In genomic region chr2:91944170-91944950, GRCm38 (mm10) we compare ENCODE assay signal across 8 mouse cellular contexts. TPM values are rescaled to one million over a fixed set of nuclear protein-coding genes. Genes with fewer than 3 reads are reported as not detected.
A peak's percentile ranks its signal among the peaks of the same experiment; 100 is the strongest.
DNase-seq lines count a peak whose midpoint lies in the region; ATAC-seq lines count a peak whose summit lies in the region.

No protein-coding gene starts in this region.

- no peaks in the 10 kb centered on the region for H3K27me3 ChIP-seq in embryonic facial prominence, embryonic 11.5 days (ENCODE audit: control insufficient read depth, insufficient read depth, low read length)
- H3K27me3 ChIP-seq in heart, embryonic 10.5 days (ENCODE audit: insufficient read depth, poor library complexity, severe bottlenecking), result no peaks in the 10 kb centered on the region
- H3K27me3 ChIP-seq in kidney, embryonic 14.5 days (ENCODE audit: control insufficient read depth, insufficient read depth, low read length), result no peaks in the 10 kb centered on the region
- H3K27me3 ChIP-seq in liver, embryonic 15.5 days, result no peaks in the 10 kb centered on the region
- no peaks in the 10 kb centered on the region for H3K27me3 ChIP-seq in stomach, embryonic 15.5 days (replicated peaks)

- no peak overlapping the region for H3K4me2 ChIP-seq in embryonic facial prominence, embryonic 11.5 days (ENCODE audit: low read depth, low read length)
- H3K4me2 ChIP-seq in kidney, embryonic 14.5 days (replicated peaks; ENCODE audit: low read depth, low read length), result no peak overlapping the region
- peak overlapping the region; percentile 29 for H3K4me2 ChIP-seq in liver, embryonic 15.5 days
- no peak overlapping the region for H3K4me2 ChIP-seq in stomach, embryonic 15.5 days

- DNase-seq in B cell, adult 2 months, result peak; percentile 89
- peak; percentile 88 for DNase-seq in adrenal gland, postnatal 10 days
- peak; percentile 79 for DNase-seq in embryonic facial prominence, embryonic 11.5 days (ENCODE audit: low spot score)
- no peak for DNase-seq in heart, embryonic 10.5 days (ENCODE audit: low spot score)
- DNase-seq in neural tube, embryonic 10.5 days (ENCODE audit: extremely low spot score, low spot score), result peak; percentile 79

- no peaks in the 10 kb centered on the region; the same call in 1 of the 2 replicates for H3K36me3 ChIP-seq in embryonic facial prominence, embryonic 11.5 days (replicated peaks; ENCODE audit: control insufficient read depth, insufficient read depth, low read depth, low read length)
- peaks cover 56% of the 10 kb centered on the region for H3K36me3 ChIP-seq in heart, embryonic 10.5 days
- peaks cover 24% of the 10 kb centered on the region for H3K36me3 ChIP-seq in kidney, embryonic 14.5 days (ENCODE audit: control insufficient read depth, insufficient read depth, low read length)
- H3K36me3 ChIP-seq in liver, embryonic 15.5 days (replicated peaks), result peaks cover 58% of the 10 kb centered on the region
- peaks cover 17% of the 10 kb centered on the region for H3K36me3 ChIP-seq in stomach, embryonic 15.5 days

- no peak overlapping the region for H3K27ac ChIP-seq in embryonic facial prominence, embryonic 11.5 days (replicated peaks; ENCODE audit: low read depth, low read length)
- H3K27ac ChIP-seq in heart, embryonic 10.5 days, result peak overlapping the region; percentile 69
- 0 out of 2 replicates have a peak overlapping the region, but pooled peaks have one; percentile 11 for H3K27ac ChIP-seq in kidney, embryonic 14.5 days (ENCODE audit: low read depth, low read length)
- H3K27ac ChIP-seq in liver, embryonic 15.5 days (replicated peaks), result peak overlapping the region; percentile 64
- H3K27ac ChIP-seq in stomach, embryonic 15.5 days, result peak overlapping the region; percentile 31; the same call in 1 of the 2 replicates

- no peak overlapping the region for H3K4me3 ChIP-seq in embryonic facial prominence, embryonic 11.5 days (ENCODE audit: low read depth, low read length)
- 0 out of 2 replicates have a peak overlapping the region, but pooled peaks have one; percentile 0 for H3K4me3 ChIP-seq in heart, embryonic 10.5 days
- no peak overlapping the region for H3K4me3 ChIP-seq in kidney, embryonic 14.5 days (ENCODE audit: low read length)
- H3K4me3 ChIP-seq in liver, embryonic 15.5 days (replicated peaks), result no peak overlapping the region
- H3K4me3 ChIP-seq in stomach, embryonic 15.5 days (replicated peaks), result no peak overlapping the region

- peaks cover 5% of the 10 kb centered on the region; the same call in 1 of the 2 replicates for H3K4me1 ChIP-seq in embryonic facial prominence, embryonic 11.5 days (ENCODE audit: control insufficient read depth, insufficient read depth, low read length)
- peaks cover 76% of the 10 kb centered on the region for H3K4me1 ChIP-seq in heart, embryonic 10.5 days
- peaks cover 22% of the 10 kb centered on the region for H3K4me1 ChIP-seq in kidney, embryonic 14.5 days (ENCODE audit: control insufficient read depth, insufficient read depth, low read length)
- peaks cover 56% of the 10 kb centered on the region for H3K4me1 ChIP-seq in liver, embryonic 15.5 days (replicated peaks)
- H3K4me1 ChIP-seq in stomach, embryonic 15.5 days, result peaks cover 31% of the 10 kb centered on the region

- H3K9me3 ChIP-seq in embryonic facial prominence, embryonic 11.5 days (replicated peaks; ENCODE audit: control insufficient read depth, low read length), result no peaks in the 10 kb centered on the region
- no peaks in the 10 kb centered on the region for H3K9me3 ChIP-seq in heart, embryonic 10.5 days
- H3K9me3 ChIP-seq in kidney, embryonic 14.5 days (ENCODE audit: control insufficient read depth, low read length), result no peaks in the 10 kb centered on the region
- no peaks in the 10 kb centered on the region for H3K9me3 ChIP-seq in liver, embryonic 15.5 days (replicated peaks)
- no peaks in the 10 kb centered on the region for H3K9me3 ChIP-seq in stomach, embryonic 15.5 days

- peak; percentile 73 for ATAC-seq in embryonic facial prominence, embryonic 11.5 days (replicated peaks; ENCODE audit: insufficient number of reproducible peaks, low FRiP score, low TSS enrichment, low read depth)
- peak; percentile 71 for ATAC-seq in kidney, embryonic 14.5 days (ENCODE audit: low FRiP score, low TSS enrichment)
- ATAC-seq in liver, embryonic 15.5 days (ENCODE audit: insufficient read depth), result peak; percentile 25
- ATAC-seq in stomach, embryonic 15.5 days (ENCODE audit: insufficient read depth, low FRiP score, low read depth), result peak; percentile 61

- H3K9ac ChIP-seq in embryonic facial prominence, embryonic 11.5 days (replicated peaks; ENCODE audit: low read length), result no peak overlapping the region
- no peak overlapping the region; the same call in 1 of the 2 replicates for H3K9ac ChIP-seq in kidney, embryonic 14.5 days (ENCODE audit: low read depth, low read length)
- H3K9ac ChIP-seq in liver, embryonic 15.5 days, result peak overlapping the region; percentile 27; the same call in 1 of the 2 replicates
- H3K9ac ChIP-seq in stomach, embryonic 15.5 days, result no peak overlapping the region

- 41% methylated on average over 13 of the region's 13 CpGs for WGBS in embryonic facial prominence, embryonic 11.5 days
- 39% methylated on average over 13 of the region's 13 CpGs for WGBS in heart, embryonic 10.5 days
- 39% methylated on average over 13 of the region's 13 CpGs for WGBS in kidney, embryonic 14.5 days
- 38% methylated on average over 13 of the region's 13 CpGs for WGBS in liver, embryonic 15.5 days (ENCODE audit: insufficient replicate concordance)
- WGBS in stomach, embryonic 15.5 days, result 44% methylated on average over 13 of the region's 13 CpGs

RNA-seq across cellular contexts. Expression of gene Gm9821, which starts 1.1 kb away (rescaled TPM):
- total RNA-seq in adrenal gland, postnatal 10 days (2021), result not detected
- polyA plus RNA-seq in embryonic facial prominence, embryonic 11.5 days (2014; fragmentation: Nextera tagmentation; extraction: Ambion mirVana), result 0.28 TPM in 1 of 2 replicates, not detected in the other
- 1.9 and 3.0 TPM in 2 replicates for polyA plus RNA-seq in heart, embryonic 10.5 days (2016; fragmentation: Nextera tagmentation; extraction: Ambion mirVana)
- 0.31 and 0.49 TPM in 2 replicates for polyA plus RNA-seq in kidney, embryonic 14.5 days (2014; fragmentation: Nextera tagmentation; extraction: Ambion mirVana)
- polyA plus RNA-seq in liver, embryonic 15.5 days (2015; fragmentation: Nextera tagmentation; extraction: Ambion mirVana), result 0.89 and 1.1 TPM in 2 replicates
- polyA plus RNA-seq in stomach, embryonic 15.5 days (2015; fragmentation: Nextera tagmentation; extraction: Ambion mirVana), result 0.66 and 0.71 TPM in 2 replicates

RNA-seq across cellular contexts. Expression of gene Mdk, which starts 12.3 kb away (rescaled TPM):
- 10 to 100 TPM; 30.8 to 36.7 TPM for total RNA-seq in adrenal gland, postnatal 10 days (2021)
- polyA plus RNA-seq in embryonic facial prominence, embryonic 11.5 days (2014; fragmentation: Nextera tagmentation; extraction: Ambion mirVana), result 1,845 and 1,892 TPM in 2 replicates
- polyA plus RNA-seq in heart, embryonic 10.5 days (2016; fragmentation: Nextera tagmentation; extraction: Ambion mirVana), result 1,001 and 1,694 TPM in 2 replicates
- 1,361 and 1,922 TPM in 2 replicates for polyA plus RNA-seq in kidney, embryonic 14.5 days (2014; fragmentation: Nextera tagmentation; extraction: Ambion mirVana)
- polyA plus RNA-seq in liver, embryonic 15.5 days (2015; fragmentation: Nextera tagmentation; extraction: Ambion mirVana), result 15.2 and 17.1 TPM in 2 replicates
- 587 and 735 TPM in 2 replicates for polyA plus RNA-seq in stomach, embryonic 15.5 days (2015; fragmentation: Nextera tagmentation; extraction: Ambion mirVana)

RNA-seq across cellular contexts. Expression of gene Chrm4, which starts 17.3 kb away (rescaled TPM):
- total RNA-seq in adrenal gland, postnatal 10 days (2021), result under 1 TPM; 0.18 to 0.27 TPM
- 0.20 and 0.34 TPM in 2 replicates for polyA plus RNA-seq in embryonic facial prominence, embryonic 11.5 days (2014; fragmentation: Nextera tagmentation; extraction: Ambion mirVana)
- polyA plus RNA-seq in heart, embryonic 10.5 days (2016; fragmentation: Nextera tagmentation; extraction: Ambion mirVana), result 0.16 and 0.57 TPM in 2 replicates
- polyA plus RNA-seq in kidney, embryonic 14.5 days (2014; fragmentation: Nextera tagmentation; extraction: Ambion mirVana), result not detected in 2 replicates
- 0.13 TPM in 1 of 2 replicates, not detected in the other for polyA plus RNA-seq in liver, embryonic 15.5 days (2015; fragmentation: Nextera tagmentation; extraction: Ambion mirVana)
- 0.21 and 0.27 TPM in 2 replicates for polyA plus RNA-seq in stomach, embryonic 15.5 days (2015; fragmentation: Nextera tagmentation; extraction: Ambion mirVana)

RNA-seq across cellular contexts. Expression of gene Dgkz, which starts 31.3 kb away (rescaled TPM):
- total RNA-seq in adrenal gland, postnatal 10 days (2021), result 10 to 100 TPM; 64.4 to 72.1 TPM
- polyA plus RNA-seq in embryonic facial prominence, embryonic 11.5 days (2014; fragmentation: Nextera tagmentation; extraction: Ambion mirVana), result 28.6 and 30.1 TPM in 2 replicates
- polyA plus RNA-seq in heart, embryonic 10.5 days (2016; fragmentation: Nextera tagmentation; extraction: Ambion mirVana), result 58.4 and 61.0 TPM in 2 replicates
- 35.6 and 57.5 TPM in 2 replicates for polyA plus RNA-seq in kidney, embryonic 14.5 days (2014; fragmentation: Nextera tagmentation; extraction: Ambion mirVana)
- polyA plus RNA-seq in liver, embryonic 15.5 days (2015; fragmentation: Nextera tagmentation; extraction: Ambion mirVana), result 21.2 and 26.6 TPM in 2 replicates
- 50.9 and 51.1 TPM in 2 replicates for polyA plus RNA-seq in stomach, embryonic 15.5 days (2015; fragmentation: Nextera tagmentation; extraction: Ambion mirVana)

Comparison
In these comparisons a context has a peak if more than half of its experiments do, and no peak if none do; other contexts are left out.
1. RNA of gene Mdk, which starts 12.3 kb away (polyA plus RNA-seq): 1,845 to 1,892 TPM in embryonic facial prominence, embryonic 11.5 days, 1,001 to 1,694 TPM in heart, embryonic 10.5 days, 1,361 to 1,922 TPM in kidney, embryonic 14.5 days and 587 to 735 TPM in stomach, embryonic 15.5 days; 15.2 to 17.1 TPM in liver, embryonic 15.5 days; every median in the first group is over 10 times any median in the second.
2. Peak in every context shown above with its lines, with median percentiles within 50 percentile points of each other: ATAC-seq.